7 mouse cellular contexts compared by ENCODE assay signal in genomic region chr5:148787270-148787669, GRCm38 (mm10).
DNase-seq lines count a peak whose midpoint lies in the region; ATAC-seq and TF ChIP-seq lines count a peak whose summit lies in the region.

No protein-coding gene starts in this region.

- no peaks in the 10 kb centered on the region; a peak in 1 of 4 replicates for H3K27me3 ChIP-seq in MEL (ENCODE audit: control insufficient read depth in 1 of 2, insufficient read depth in 2 of 2, low read length in 2 of 2)
- peaks cover 10% of the 10 kb centered on the region for H3K27me3 ChIP-seq in embryonic facial prominence, embryonic 10.5 days (replicated peaks; ENCODE audit: low read depth, poor library complexity, severe bottlenecking)
- 0 out of 2 replicates have a peak, but pooled peaks cover under 1% of the 10 kb centered on the region for H3K27me3 ChIP-seq in kidney, embryonic 15.5 days

- no peaks in the 10 kb centered on the region for H3K36me3 ChIP-seq in MEL (ENCODE audit: control insufficient read depth in 1 of 2, insufficient read depth in 2 of 2, low read length in 2 of 2)
- no peaks in the 10 kb centered on the region for H3K36me3 ChIP-seq in embryonic facial prominence, embryonic 10.5 days (replicated peaks)
- no peaks in the 10 kb centered on the region for H3K36me3 ChIP-seq in kidney, embryonic 15.5 days

- H3K9ac ChIP-seq in MEL (ENCODE audit: control insufficient read depth, low read depth, low read length, poor library complexity, severe bottlenecking), result no peak overlapping the region
- H3K9ac ChIP-seq in kidney, embryonic 15.5 days, result no peak overlapping the region

- H3K79me2 ChIP-seq in MEL (ENCODE audit: control insufficient read depth, insufficient read depth, low read length, poor library complexity), result no peaks in the 10 kb centered on the region

- TF ChIP-seq POLR2A in MEL (IDR thresholded peaks at IDR 0.05; ENCODE audit: control insufficient read depth in 1 of 2, insufficient read depth in 1 of 2, low read depth in 1 of 2, low read length in 2 of 2, poor library complexity in 1 of 2), result no peak

- TF ChIP-seq CTCF in MEL (IDR thresholded peaks at IDR 0.05 in 2 of 3, conservative IDR thresholded peaks at IDR 0.05 in 1 of 3; ENCODE audit: control insufficient read depth in 1 of 3, insufficient read depth in 1 of 3, low read depth in 2 of 3, low read length in 3 of 3, poor library complexity in 1 of 3, severe bottlenecking in 1 of 3), result no peak

- WGBS in embryonic facial prominence, embryonic 10.5 days, result 39% methylated on average over 8 of the region's 8 CpGs
- WGBS in kidney, embryonic 15.5 days, result 24% methylated on average over 8 of the region's 8 CpGs

- TF ChIP-seq EP300 in MEL (IDR thresholded peaks at IDR 0.05; ENCODE audit: low read depth in 1 of 2, low read length in 2 of 2), result no peak

- H3K27ac ChIP-seq in MEL (ENCODE audit: control insufficient read depth, low read depth, low read length), result no peak overlapping the region
- H3K27ac ChIP-seq in embryonic facial prominence, embryonic 10.5 days (replicated peaks), result peak overlapping the region; percentile 48; the same call in 1 of the 2 replicates
- H3K27ac ChIP-seq in kidney, embryonic 15.5 days, result peak overlapping the region; percentile 85; the same call in 1 of the 2 replicates

- no peaks in the 10 kb centered on the region; a peak in 1 of 4 replicates for H3K4me1 ChIP-seq in MEL (ENCODE audit: control insufficient read depth in 1 of 2, insufficient read depth in 2 of 2, low read length in 2 of 2)
- H3K4me1 ChIP-seq in embryonic facial prominence, embryonic 10.5 days, result peaks cover 38% of the 10 kb centered on the region
- H3K4me1 ChIP-seq in kidney, embryonic 15.5 days, result peaks cover 46% of the 10 kb centered on the region

- TF ChIP-seq RAD21 in MEL (IDR thresholded peaks at IDR 0.05; ENCODE audit: low read depth, low read length), result no peak

- H3K9me3 ChIP-seq in MEL (replicated peaks; ENCODE audit: insufficient read depth, low read length), result no peaks in the 10 kb centered on the region
- H3K9me3 ChIP-seq in embryonic facial prominence, embryonic 10.5 days, result no peaks in the 10 kb centered on the region
- H3K9me3 ChIP-seq in kidney, embryonic 15.5 days (replicated peaks), result no peaks in the 10 kb centered on the region

- DNase-seq in MEL (ENCODE audit: low read depth, low spot score) (peak; percentile 43), MN1 (ENCODE audit: low spot score) (no peak)
- peak; percentile 66 for DNase-seq in embryonic facial prominence, embryonic 10.5 days (ENCODE audit: low spot score)
- DNase-seq in lung, postnatal 4 days, result peak; percentile 55 to 69
- no peak for DNase-seq in urinary bladder, adult 18-20 months (ENCODE audit: low spot score in 2 of 2)
- no peak for DNase-seq in adrenal gland, adult 18-20 months (ENCODE audit: low spot score in 2 of 2)

- peak; percentile 30 for ATAC-seq in kidney, embryonic 15.5 days (replicated peaks; ENCODE audit: low FRiP score)

- H3K4me3 ChIP-seq in MEL (ENCODE audit: control insufficient read depth in 1 of 2, insufficient read depth in 1 of 2, low read depth in 2 of 2, low read length in 2 of 2), result no peak overlapping the region
- H3K4me3 ChIP-seq in embryonic facial prominence, embryonic 10.5 days, result no peak overlapping the region
- H3K4me3 ChIP-seq in kidney, embryonic 15.5 days (replicated peaks), result no peak overlapping the region

- H3K4me2 ChIP-seq in kidney, embryonic 15.5 days, result no peak overlapping the region

TF ChIP-seq in MEL, 35 proteins besides CTCF, POLR2A, EP300 and RAD21:
- TF ChIP-seq SIN3A (IDR thresholded peaks at IDR 0.05; ENCODE audit: low read length), result 0 out of 2 replicates have a peak, but pooled peaks have one; percentile 27
- no peak for TF ChIP-seq USF2 (IDR thresholded peaks at IDR 0.05; ENCODE audit: borderline replicate concordance in 1 of 2, insufficient read depth in 1 of 2, low read depth in 1 of 2, low read length in 2 of 2)
- TF ChIP-seq USF1 (IDR thresholded peaks at IDR 0.05; ENCODE audit: low read depth, low read length), result peak; percentile 29; the same call in 1 of the 2 replicates

Comparison
In these comparisons a context has a peak if more than half of its experiments do, and no peak if none do; other contexts are left out.
1. DNase-seq: peak in MEL (single experiment), embryonic facial prominence, embryonic 10.5 days (single experiment) and lung, postnatal 4 days (2 of 2); none in urinary bladder, adult 18-20 months (0 of 2), MN1 (single experiment) and adrenal gland, adult 18-20 months (0 of 2).